Mouse (Mus musculus): ENCODE data around the gene Cntnap5c. TPM values are rescaled to one million over a fixed set of nuclear protein-coding genes. Genes with fewer than 3 reads are reported as not detected.

Gene Cntnap5c
- polyA plus RNA-seq, 1 experiment from 2014 or later: not detected

DNA sequence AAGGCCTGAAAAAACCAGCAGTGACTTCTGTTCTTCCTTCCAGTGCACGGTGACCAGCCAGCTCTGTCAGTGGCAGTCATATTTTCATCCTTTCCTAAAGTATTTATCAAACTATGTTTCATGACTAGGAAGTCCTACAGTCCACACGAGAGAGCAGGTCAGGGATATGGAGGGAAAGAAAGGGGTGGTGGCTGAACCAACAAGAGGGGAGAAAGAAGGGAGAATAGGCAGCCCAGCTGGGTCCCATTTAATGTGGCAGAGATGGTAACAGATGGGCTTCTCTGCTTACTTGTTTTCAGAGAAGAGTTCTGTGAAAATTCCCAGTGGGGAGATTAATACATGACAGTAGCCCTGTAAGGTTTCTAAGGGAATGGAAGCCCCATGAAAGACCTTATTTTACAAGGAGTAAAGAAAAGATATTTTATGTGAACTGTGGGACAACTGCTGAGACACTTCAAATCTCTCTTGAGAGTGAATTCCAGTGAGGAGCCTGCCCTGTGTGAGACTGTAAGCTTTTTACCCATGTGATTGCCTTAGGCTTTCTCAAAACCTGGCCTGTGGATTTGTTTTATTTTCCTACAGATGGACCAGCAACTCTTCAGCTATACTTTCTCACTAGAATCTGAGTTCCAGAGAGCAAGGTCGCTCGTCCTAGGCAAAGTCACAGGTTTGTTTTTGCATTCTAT is 594.4 kb downstream of the Cntnap5c start:
- Histone ChIP-seq H3K9me3 (ENCODE audit: control insufficient read depth, low read length) (no peaks in the 10 kb centered on the region), H3K9ac (ENCODE audit: low read length) (no peak overlapping the region), H3K4me2 (replicated peaks; ENCODE audit: low read depth) (no peak overlapping the region), H3K4me1 (replicated peaks; ENCODE audit: control insufficient read depth, insufficient read depth) (no peaks in the 10 kb centered on the region), H3K4me3 (ENCODE audit: low read depth, low read length) (no peak overlapping the region), H3K27ac (replicated peaks) (no peak overlapping the region), H3K27me3 (ENCODE audit: control insufficient read depth, insufficient read depth, low read length) (no peaks in the 10 kb centered on the region), H3K36me3 (ENCODE audit: control insufficient read depth, insufficient read depth, low read length) (no peaks in the 10 kb centered on the region)
- 68% methylated on average over 4 of the region's 4 CpGs for WGBS
- ATAC-seq (ENCODE audit: low FRiP score, low TSS enrichment) (no peak), DNase-seq (ENCODE audit: low spot score) (no peak)
- no peak for TF ChIP-seq EP300 (optimal IDR thresholded peaks at IDR 0.05)
- TF ChIP-seq CTCF (IDR thresholded peaks at IDR 0.05; ENCODE audit: low read depth): no peak

DNA sequence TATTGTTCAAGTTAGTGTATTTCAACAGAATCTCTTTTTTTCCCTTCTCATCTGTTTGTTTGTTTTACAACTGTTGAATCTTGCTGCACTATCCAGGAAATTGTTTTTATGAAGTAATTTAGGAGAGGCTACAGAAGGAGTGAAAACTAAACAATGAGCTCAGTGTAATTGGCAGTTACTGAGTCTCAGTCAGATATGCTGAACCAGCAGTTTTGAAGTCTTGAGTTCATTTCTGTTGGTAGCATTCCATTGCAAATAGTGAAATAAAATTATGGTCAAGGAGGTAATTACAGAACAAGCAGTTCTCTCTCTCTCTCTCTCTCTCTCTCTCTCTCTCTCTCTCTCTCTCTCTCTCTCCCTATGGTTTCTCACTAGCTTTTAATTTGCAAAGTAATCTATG is 600.7 kb downstream of the Cntnap5c start:
- Histone ChIP-seq H3K4me1 (replicated peaks; ENCODE audit: control insufficient read depth, insufficient read depth) (no peaks in the 10 kb centered on the region), H3K4me3 (ENCODE audit: low read depth, low read length) (no peak overlapping the region), H3K27me3 (ENCODE audit: control insufficient read depth, insufficient read depth, low read length) (no peaks in the 10 kb centered on the region), H3K9ac (ENCODE audit: low read length) (no peak overlapping the region), H3K27ac (replicated peaks) (no peak overlapping the region), H3K9me3 (ENCODE audit: control insufficient read depth, low read length) (no peaks in the 10 kb centered on the region), H3K4me2 (replicated peaks; ENCODE audit: low read depth) (no peak overlapping the region), H3K36me3 (ENCODE audit: control insufficient read depth, insufficient read depth, low read length) (no peaks in the 10 kb centered on the region)
- no peak for DNase-seq (ENCODE audit: low spot score)
- TF ChIP-seq CTCF (IDR thresholded peaks at IDR 0.05; ENCODE audit: low read depth): no peak
- no peak for TF ChIP-seq EP300 (optimal IDR thresholded peaks at IDR 0.05)
- no peak for ATAC-seq (ENCODE audit: low FRiP score, low TSS enrichment)

DNA sequence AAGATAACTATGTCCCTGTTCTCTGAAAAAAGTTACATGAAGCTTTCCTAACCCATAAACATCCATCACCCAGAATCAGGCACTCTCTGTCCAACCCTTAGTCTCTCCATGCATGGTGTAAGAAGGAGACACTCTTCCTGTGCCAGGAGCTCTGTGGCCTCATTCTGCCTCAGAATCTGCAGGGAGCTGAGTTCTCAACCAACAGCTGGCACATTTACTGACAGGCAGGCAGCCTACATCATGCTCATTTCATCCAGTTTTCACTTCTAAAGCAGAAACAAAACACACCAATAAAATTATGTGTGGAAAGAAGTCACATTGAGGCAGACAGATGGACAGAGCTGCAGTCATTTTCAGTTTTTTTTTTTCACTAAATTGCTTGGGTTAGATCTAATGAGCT is 638.4 kb downstream of the Cntnap5c start:
- H3K27me3 ChIP-seq (ENCODE audit: control insufficient read depth, insufficient read depth, low read length): no peaks in the 10 kb centered on the region
- no peaks in the 10 kb centered on the region for H3K4me1 ChIP-seq (replicated peaks; ENCODE audit: control insufficient read depth, insufficient read depth)
- ATAC-seq (ENCODE audit: low FRiP score, low TSS enrichment) (no peak), DNase-seq (ENCODE audit: low spot score) (no peak)
- no peak overlapping the region for H3K9ac ChIP-seq (ENCODE audit: low read length)
- no peaks in the 10 kb centered on the region for H3K9me3 ChIP-seq (ENCODE audit: control insufficient read depth, low read length)
- no peak overlapping the region for H3K4me2 ChIP-seq (replicated peaks; ENCODE audit: low read depth)
- H3K4me3 ChIP-seq (ENCODE audit: low read depth, low read length): no peak overlapping the region
- H3K36me3 ChIP-seq (ENCODE audit: control insufficient read depth, insufficient read depth, low read length): no peaks in the 10 kb centered on the region
- TF ChIP-seq CTCF (IDR thresholded peaks at IDR 0.05; ENCODE audit: low read depth) (no peak), EP300 (optimal IDR thresholded peaks at IDR 0.05) (no peak)
- no peak overlapping the region for H3K27ac ChIP-seq (replicated peaks)

DNA sequence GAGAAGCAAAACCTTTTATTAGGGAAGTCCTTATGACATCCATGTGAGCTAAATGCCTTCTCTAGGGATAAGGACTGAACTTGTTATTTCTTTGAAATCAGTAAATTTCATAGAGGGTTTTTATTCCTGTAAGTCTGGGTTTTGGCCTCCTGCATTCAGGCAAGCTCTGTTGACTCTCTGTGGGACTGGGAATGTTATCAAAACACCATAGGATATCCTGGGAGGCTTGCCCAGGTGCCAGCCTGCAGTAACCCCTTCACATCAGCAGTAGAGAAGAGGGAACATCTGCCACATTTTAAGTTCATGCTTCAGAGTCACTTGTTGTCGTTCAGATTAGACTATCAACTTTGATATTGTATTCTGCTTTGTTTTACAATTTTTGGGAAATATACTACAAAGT is 639.4 kb downstream of the Cntnap5c start:
- ATAC-seq (ENCODE audit: low FRiP score, low TSS enrichment) (no peak), DNase-seq (ENCODE audit: low spot score) (no peak)
- Histone ChIP-seq H3K4me1 (replicated peaks; ENCODE audit: control insufficient read depth, insufficient read depth) (no peaks in the 10 kb centered on the region), H3K27me3 (ENCODE audit: control insufficient read depth, insufficient read depth, low read length) (no peaks in the 10 kb centered on the region), H3K36me3 (ENCODE audit: control insufficient read depth, insufficient read depth, low read length) (no peaks in the 10 kb centered on the region), H3K9me3 (ENCODE audit: control insufficient read depth, low read length) (no peaks in the 10 kb centered on the region), H3K9ac (ENCODE audit: low read length) (no peak overlapping the region), H3K4me2 (replicated peaks; ENCODE audit: low read depth) (no peak overlapping the region), H3K4me3 (ENCODE audit: low read depth, low read length) (no peak overlapping the region), H3K27ac (replicated peaks) (no peak overlapping the region)
- 73% methylated on average over 1 of the region's 1 CpGs for WGBS
- TF ChIP-seq CTCF (IDR thresholded peaks at IDR 0.05; ENCODE audit: low read depth) (no peak), EP300 (optimal IDR thresholded peaks at IDR 0.05) (no peak)

DNA sequence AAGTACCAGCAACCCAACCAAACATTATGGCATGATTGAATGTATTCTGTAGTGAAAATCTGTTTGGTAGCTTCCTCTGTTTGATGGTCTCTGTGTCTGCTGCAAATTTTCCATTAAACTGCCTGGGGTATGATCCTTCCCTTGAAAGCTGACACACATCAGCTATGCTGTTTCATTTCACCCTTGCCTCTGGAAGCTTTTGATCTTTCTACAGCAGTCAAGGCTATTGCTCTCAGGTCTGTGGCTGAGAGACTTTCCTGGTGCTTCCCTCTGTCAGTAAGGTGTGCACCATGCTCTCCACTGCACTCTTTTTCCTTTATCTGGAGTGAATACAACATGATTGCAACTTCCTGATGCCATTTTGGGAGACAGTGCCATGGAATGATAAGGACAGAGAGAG is 668.1 kb downstream of the Cntnap5c start:
- DNase-seq (ENCODE audit: low spot score) (no peak), ATAC-seq (ENCODE audit: low FRiP score, low TSS enrichment) (no peak)
- Histone ChIP-seq H3K27me3 (ENCODE audit: control insufficient read depth, insufficient read depth, low read length) (no peaks in the 10 kb centered on the region), H3K4me2 (replicated peaks; ENCODE audit: low read depth) (no peak overlapping the region), H3K4me3 (ENCODE audit: low read depth, low read length) (no peak overlapping the region), H3K36me3 (ENCODE audit: control insufficient read depth, insufficient read depth, low read length) (no peaks in the 10 kb centered on the region), H3K9me3 (ENCODE audit: control insufficient read depth, low read length) (no peaks in the 10 kb centered on the region), H3K9ac (ENCODE audit: low read length) (no peak overlapping the region), H3K27ac (replicated peaks) (no peak overlapping the region), H3K4me1 (replicated peaks; ENCODE audit: control insufficient read depth, insufficient read depth) (no peaks in the 10 kb centered on the region)
- TF ChIP-seq CTCF (IDR thresholded peaks at IDR 0.05; ENCODE audit: low read depth): no peak
- TF ChIP-seq EP300 (optimal IDR thresholded peaks at IDR 0.05): no peak

Other genes starting within 250 kb of the Cntnap5c start
- gene Vmn2r120, start 224.1 kb upstream of the Cntnap5c start, polyA plus RNA-seq (2015; fragmentation: Nextera tagmentation; extraction: Ambion mirVana): 0.04 TPM in 1 of 2 replicates, not detected in the other
- gene Gm21834, start 27.4 kb upstream of the Cntnap5c start, polyA plus RNA-seq (2015; fragmentation: Nextera tagmentation; extraction: Ambion mirVana): not detected in 2 replicates